Mouse (Mus musculus) heart, postnatal 0 days (tissue): ENCODE measurements around the gene Abhd6.

Source experiments
- CTCF ChIP-seq: IDR thresholded peaks from 2 replicates; pipeline ENCODE4 v1.5.1; 2016; ENCODE audit warnings: antibody characterized with exemption, control low read depth, low read depth
- EP300 ChIP-seq: IDR thresholded peaks from 2 replicates; pipeline ENCODE4 v1.6.1; 2016; ENCODE audit warnings: antibody characterized with exemption, low read depth

DNA sequence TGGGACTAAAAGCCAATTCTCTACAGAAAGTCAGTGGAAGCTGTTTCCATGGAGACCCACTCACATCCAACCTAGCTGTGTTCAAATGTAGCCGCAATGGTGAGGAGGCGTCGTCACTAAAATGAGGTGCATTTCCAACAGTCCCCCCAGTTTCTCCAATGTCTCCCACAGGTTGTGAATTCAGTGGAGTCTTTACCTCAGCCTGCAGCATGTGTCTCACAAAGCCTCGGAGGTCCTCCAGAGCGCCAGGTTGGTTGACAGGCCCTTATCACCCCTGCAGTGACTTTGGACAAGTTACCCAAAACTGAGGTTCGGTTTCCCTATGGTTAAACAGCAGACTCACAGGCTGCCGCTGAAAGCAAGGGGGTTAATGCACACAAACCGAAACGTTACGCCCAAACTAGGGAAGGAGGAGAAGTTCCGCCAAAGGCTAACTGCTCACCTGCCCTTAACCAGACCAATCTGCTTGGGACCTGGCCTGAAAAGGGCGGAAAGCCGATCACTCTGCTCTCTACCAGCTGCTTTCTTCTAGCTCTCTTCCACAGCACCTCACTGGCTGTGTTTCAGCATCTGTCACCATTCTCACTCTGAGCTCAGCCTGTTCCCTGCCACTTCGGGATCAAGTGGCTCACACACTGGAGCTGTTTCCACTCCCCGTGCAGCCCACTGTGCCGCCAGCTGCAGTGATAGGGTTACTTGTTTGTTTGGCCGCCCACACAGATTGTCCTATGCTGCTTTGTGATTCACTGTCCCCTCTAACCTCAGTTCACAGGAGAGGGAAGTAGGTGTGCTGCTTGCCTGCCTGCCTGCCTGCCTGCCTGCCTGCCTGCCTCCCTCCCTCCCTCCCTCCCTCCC is 1.6 kb upstream of the Abhd6 start:
- no peak for TF ChIP-seq CTCF
- no peak for TF ChIP-seq EP300
